Comparison of ENCODE assay signal across 15 mouse cellular contexts in genomic region chr2:128748171-128748570, GRCm38 (mm10).
"Had no signal": no experiment of that assay in that cellular context is flagged by ENCODE, and none has a peak within 500 bp of the region (broad histone marks: within the 10 kb centered on the region; RNA-seq: fewer than 3 reads in every experiment).

No protein-coding gene starts in this region.

- H3K36me3 ChIP-seq: intestine, embryonic 15.5 days; midbrain, embryonic 10.5 days; neural tube, embryonic 13.5 days had no signal

- H3K4me3 ChIP-seq: intestine, embryonic 15.5 days; kidney, embryonic 15.5 days; limb, embryonic 13.5 days; liver, embryonic 15.5 days; midbrain, embryonic 10.5 days; neural tube, embryonic 13.5 days had no signal

- DNase-seq: kidney, adult 18-20 months; left cerebral cortex, postnatal 4 days; lung, postnatal 14 days; retina, postnatal 1 day; right cerebral cortex, postnatal 14 days; thymus, postnatal 4 days had no signal

- H3K27me3 ChIP-seq: intestine, embryonic 15.5 days; kidney, embryonic 15.5 days; limb, embryonic 13.5 days; liver, embryonic 15.5 days; neural tube, embryonic 13.5 days had no signal

- H3K4me1 ChIP-seq: liver, embryonic 15.5 days had no signal

- H3K27ac ChIP-seq: liver, embryonic 15.5 days; midbrain, embryonic 10.5 days; neural tube, embryonic 13.5 days had no signal

- H3K9ac ChIP-seq: intestine, embryonic 15.5 days; kidney, embryonic 15.5 days; limb, embryonic 13.5 days; liver, embryonic 15.5 days; lung, embryonic 14.5 days; neural tube, embryonic 13.5 days had no signal

- ATAC-seq: intestine, embryonic 15.5 days; midbrain, embryonic 16.5 days had no signal

- H3K9me3 ChIP-seq: intestine, embryonic 15.5 days; kidney, embryonic 15.5 days; limb, embryonic 13.5 days; liver, embryonic 15.5 days; midbrain, embryonic 10.5 days; neural tube, embryonic 13.5 days had no signal

- H3K4me2 ChIP-seq: kidney, embryonic 15.5 days; limb, embryonic 13.5 days; liver, embryonic 11.5 days; liver, embryonic 15.5 days; lung, embryonic 14.5 days; neural tube, embryonic 13.5 days had no signal
